Mouse (Mus musculus) left cerebral cortex, postnatal 14 days (tissue): ENCODE measurements at regions not wholly inside any gene's neighbourhood (a gene's known extent, or its start where the extent isn't known, plus 50 kb on each side); places are given as distances from the start of the nearest gene placed in this dataset.

Experiments used
- DNase-seq, 2 experiments: peaks; one replicate each; pipeline ENCODE4 v3.0.0; 2021 to 2022; ENCODE audit warnings: low spot score in 2 of 2, mixed read lengths in 1 of 2
- intact Hi-C: fragments of 180-260 bp; cut with DNase I; formaldehyde crosslinking; loops from one replicate; pipeline ENCODE4 v1.15.1; 2025

DNA sequence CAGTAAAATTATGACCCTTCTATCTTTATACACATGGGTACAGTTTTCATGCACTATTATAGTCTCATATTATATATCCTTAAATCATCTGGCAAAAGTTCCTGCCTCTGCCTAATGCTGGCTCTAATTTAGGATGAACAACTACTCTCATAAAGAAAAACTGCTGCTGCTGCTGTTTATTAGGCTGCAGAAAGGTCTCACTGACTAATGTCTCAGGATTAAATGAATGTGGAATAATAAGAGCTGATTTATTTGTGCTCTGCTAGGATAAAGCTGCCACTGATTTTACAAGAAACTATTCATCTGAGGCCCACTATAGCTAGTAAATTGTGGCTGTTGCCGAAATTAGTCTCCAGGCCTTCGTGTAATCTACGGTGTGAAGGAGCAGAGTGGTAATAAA lies 590.0 kb downstream of the Psat1 start:
- intact Hi-C loops, result no loop called here
- DNase-seq, result no peak

DNA sequence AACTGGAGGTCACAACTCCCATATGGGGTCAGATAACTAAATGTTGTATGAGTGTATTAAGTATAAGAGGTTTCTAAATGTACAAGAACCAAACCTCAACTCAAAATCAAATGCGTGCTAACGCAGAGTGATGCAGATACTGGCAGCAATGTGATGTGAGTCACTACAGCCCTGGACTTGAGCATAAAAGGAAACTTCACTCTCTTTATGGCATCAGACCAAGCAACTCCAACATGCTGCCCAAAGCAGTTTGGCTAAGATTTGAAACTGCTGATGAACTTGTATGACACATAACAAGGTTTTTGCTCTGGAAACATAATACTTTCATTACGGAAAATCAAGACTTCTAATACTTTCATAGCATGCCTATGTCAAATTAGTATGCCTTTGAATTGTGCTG lies 598.8 kb downstream of the Psat1 start:
- DNase-seq, result peak in 1 of 2 experiments; percentile 10
- intact Hi-C loops, result no loop called here

DNA sequence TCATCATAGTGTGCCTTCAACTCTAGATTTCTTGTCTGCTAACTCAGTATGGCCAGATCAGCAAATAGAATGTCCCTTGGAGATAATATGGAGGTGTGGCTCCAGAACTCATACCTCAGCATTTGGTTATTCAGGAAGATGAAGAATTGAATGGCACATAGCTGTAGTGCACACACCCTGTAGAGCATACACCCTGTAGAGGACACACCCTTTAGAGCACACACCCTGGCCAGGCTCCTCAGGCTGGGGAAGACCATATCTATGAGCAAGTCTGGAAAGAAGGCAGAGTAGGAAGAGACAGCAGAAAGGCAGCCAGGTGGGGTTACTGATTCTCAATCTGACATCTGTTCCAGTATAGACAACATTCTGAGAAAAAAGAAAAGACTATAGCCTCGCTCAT lies 604.9 kb downstream of the Psat1 start:
- intact Hi-C loops, result no loop called here
- DNase-seq, result no peak

DNA sequence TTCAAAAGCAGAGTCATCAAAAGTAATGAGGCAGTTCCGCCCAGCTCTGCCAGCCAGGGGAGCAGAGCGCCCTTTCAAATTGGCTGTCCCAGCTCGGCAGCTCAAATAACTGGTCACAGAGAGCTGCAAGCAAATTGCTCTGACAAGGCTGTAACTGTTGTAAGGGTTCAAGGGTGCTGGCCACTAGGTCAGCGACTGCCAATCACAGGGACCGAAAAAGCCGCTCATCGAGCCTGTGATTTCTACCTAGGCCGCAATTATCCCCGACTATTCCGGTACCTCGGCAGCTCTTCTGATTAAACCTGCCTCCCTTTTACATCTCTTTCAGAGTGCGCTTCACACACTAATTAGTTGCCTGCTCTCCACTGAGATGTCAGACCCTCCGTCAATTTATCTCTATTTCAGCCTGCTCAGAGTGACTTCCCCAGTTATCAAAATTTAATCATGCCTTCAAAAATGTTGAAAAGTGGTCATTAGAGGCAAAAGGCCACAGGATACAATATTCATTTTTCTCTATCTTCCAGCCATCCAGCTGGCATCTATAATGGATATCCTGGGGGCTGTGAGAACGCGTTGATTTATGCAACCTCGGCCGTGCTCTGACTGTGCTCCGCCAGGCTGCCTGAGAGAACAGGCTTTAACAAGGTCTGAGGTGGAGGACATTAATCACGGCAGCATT lies 606.7 kb downstream of the Psat1 start:
- peak in 1 of 2 experiments; percentile 3 for DNase-seq
- intact Hi-C loops, result no loop called here

DNA sequence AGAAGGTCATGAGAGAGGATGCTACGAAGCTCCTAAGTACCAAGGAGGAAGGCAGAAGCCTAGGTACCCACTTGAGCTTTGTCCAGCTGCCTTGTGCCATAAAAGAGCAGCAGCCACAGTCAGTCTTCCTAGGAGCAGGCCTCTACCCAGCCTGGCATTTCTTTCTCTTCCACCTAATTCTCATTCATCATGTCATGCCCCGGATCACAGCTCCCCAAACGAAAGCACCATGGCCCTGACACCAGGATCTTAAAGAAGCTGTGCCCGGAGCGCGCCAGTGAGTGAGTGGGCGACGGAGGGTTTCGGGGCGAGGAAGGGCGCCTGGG lies 607.2 kb downstream of the Psat1 start:
- intact Hi-C loops, result no loop called here
- DNase-seq, result peak in 1 of 2 experiments; percentile 8

DNA sequence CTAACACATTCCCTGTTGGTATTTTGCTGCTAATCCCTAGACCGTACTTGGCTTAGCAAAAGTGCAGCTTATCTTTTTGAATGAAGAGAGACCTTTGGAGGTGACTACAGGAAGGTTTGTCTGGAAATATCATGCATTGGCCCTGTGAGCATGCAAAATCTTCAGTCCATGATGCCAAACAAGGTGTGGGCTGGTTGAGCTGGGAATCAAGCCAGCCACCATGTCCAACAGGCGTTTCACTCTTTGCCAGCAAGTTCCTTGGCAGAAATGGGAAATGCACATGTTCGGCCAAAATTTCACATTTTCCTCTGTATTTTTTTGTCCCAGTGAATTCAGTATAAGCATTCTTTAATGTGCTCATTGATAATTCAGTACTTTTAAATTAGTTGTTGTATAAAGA lies 617.0 kb downstream of the Psat1 start:
- peak; percentile 3 to 9 for DNase-seq
- intact Hi-C loops, result no loop called here

DNA sequence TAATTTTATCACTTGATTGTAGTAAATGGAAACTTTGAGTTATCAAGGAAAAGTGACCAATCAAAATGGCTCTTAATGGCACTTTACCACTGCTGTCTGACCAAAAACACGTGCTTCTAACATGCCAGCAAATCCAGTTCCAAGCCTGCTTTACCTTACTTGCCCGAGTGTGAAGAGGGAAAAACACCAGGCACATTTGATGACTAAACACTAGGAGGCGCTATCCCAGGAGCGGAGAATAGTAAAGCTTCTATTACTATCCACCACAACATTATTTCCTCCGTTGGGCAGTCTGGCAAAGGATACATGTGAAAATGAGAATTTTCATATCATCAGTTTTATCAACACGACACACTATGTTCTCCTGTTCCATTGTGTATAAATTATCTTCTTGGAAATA lies 647.7 kb downstream of the Psat1 start:
- peak in 1 of 2 experiments; percentile 4 for DNase-seq

DNA sequence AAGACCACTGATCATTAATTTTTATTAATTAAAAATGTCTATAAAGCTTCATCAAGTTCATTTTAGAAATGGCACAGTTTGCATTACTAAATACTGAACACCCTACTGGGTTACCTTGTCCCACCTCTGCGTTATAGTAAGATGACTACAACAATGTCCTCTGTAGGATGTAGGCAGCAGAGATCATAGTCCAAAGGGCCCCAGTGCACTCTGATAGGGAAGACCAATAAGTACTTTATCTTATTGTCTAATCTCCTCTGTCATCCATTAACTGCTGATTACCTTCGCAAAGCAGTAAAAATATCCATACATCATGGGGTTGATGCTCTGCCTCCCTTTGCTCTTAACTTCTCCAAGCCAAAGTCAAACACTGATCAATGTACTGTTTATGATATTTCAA lies 662.1 kb downstream of the Psat1 start:
- intact Hi-C loops, result no loop called here
- no peak for DNase-seq

More for the DNA sequence above, 647.7 kb downstream of the Psat1 start:
- intact Hi-C loops, result no loop called here

DNA sequence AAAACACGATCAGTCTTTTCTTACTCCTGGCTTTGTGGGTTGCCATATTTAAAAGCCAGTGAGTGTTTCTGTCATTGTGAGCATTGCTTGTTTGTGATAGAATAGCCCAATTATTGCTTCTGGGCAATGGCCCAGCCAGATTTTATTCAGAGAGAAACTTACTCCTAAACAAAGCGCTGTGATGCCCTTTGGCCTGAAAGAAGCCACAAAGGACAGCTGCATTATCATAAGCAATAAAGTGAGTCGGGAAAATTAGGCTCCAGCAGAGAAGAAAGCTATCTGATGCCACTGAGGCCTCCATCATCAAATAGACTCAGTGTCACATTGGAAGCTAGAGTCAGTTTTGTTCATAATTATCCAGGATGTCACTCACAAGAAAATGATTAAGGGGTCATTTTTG lies 644.9 kb upstream of the Tle4 start:
- DNase-seq, result no peak
- intact Hi-C loops, result no loop called here

DNA sequence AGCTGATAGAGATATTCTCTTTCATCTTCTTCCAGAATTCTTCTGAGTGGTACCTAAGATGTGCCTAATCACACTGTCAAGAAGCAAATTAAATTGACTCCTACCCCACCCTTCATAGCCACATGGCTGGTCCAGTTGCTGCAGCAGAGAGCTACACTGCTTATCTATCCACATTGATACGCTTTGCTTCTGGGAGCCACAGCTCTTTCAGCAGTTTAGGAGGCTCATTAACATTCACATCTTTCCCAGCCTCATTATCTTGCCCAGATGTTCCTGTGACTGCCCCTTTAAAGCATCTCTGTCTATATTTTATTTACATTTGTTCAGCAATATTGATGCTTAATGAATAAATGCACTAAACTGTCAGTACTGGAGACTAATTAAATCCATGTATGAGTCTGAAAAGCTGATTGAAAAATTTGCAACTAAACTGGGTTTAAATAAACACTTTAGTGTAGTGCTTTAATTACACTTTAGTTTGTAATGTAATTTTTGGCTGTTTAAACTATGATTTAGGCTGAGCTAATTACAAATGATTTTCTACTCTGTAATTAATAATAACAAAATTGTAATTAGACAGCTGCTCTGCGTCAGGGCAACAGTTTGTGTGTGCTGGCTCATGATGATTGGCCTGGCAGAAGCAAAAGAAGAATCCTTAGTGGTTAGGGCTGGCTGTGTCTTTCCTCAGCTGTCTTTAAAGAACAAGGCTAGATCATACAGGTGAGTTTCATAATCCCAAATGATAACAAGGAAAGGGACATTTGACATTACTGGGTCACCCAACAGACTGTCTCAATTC lies 632.5 kb upstream of the Tle4 start:
- no peak for DNase-seq
- intact Hi-C loops, result no loop called here

DNA sequence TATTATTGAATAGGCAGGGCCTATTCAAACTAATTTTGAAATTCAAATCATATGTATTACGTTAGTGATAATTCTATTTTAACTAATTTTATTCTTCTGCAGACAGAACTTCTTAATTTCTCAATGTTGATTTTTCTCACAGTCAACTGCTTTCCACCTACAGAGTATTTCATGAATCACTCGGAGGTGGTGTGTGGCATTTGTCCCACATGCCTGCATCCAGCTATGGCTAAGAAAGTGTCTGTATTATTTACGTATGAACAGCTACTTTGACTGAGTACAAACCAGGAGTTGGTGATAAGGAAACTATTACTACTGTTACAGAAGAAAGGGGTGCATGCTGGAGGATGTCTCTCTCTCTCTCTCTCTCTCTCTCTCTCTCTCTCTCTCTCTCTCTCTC lies 619.5 kb upstream of the Tle4 start:
- intact Hi-C loops, result no loop called here
- DNase-seq, result no peak

DNA sequence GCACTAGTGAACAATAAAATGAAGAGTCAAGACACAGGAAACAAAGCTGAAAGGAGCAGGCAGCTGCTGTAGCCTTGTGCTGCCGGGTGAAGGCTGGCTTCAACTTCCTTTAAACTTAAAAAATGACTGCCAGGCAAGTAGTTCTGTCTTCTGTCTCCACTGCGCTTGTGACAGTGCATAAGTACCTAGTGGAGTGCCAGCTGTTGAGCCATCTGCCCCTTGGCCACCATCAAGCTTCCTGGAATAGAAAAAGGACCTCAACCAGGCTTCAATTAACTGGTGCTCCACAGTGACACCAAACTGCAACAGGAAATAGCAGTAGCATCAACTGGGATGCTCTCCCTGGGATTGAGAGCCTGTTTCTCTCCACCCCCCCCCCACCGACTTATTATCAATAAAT lies 616.8 kb upstream of the Tle4 start:
- no peak for DNase-seq

DNA sequence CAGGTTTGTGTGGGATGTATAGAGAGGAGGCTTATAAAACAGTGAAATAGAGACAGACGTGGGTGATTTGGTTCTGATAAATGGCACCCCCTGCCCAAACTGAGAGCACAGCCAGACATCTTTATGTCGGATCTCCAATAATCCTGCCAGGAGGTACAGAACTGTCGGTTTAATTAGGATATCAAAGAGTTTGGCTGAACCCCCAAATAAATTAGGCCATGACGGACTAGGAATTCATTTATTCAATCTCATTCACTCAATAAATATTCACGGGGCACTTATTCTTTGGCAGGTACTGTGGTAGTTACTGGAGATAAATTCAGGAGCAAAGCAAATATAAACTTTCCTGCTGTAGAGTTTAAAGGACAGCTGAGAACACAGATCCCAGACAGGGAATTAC lies 615.0 kb upstream of the Tle4 start:
- intact Hi-C loops, result no loop called here
- DNase-seq, result no peak

More for the DNA sequence above, 616.8 kb upstream of the Tle4 start:
- intact Hi-C loops, result no loop called here

DNA sequence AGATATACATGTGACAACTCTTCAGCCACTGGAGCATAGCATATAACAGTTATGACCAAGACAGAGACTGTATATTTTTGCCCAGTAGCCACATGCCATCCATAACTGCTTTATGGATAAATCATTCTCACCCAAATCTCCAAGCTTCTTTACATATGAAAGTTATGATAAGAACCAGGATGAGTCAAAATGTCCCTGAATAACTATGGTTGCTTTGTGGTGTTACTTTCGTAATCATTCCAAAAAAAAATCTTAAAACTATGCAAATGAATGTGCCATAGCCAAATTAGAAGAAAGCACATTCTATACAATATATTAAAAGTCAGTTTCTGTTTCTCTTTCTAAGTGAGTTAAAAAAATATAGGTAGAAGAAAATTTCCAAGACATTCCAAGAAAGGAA lies 605.2 kb upstream of the Tle4 start:
- intact Hi-C loops, result no loop called here
- DNase-seq, result no peak

DNA sequence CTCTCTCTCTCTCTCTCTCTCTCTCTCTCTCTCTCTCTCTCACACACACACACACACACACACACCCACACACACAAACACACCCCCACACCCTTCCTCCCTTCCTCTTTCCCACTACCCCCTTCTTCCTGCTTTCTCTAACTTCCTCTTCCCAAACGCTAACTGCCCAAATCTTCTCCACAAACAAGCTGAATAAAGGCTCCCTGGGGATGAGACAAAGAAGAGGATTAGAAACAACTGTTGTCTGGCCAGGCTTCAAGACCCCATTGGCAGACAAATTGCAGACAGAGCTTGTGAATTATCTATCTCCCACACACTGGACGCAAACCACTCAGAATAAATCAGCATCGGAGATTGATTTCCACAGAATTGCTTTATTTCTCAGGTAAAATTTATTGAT lies 603.4 kb upstream of the Tle4 start:
- intact Hi-C loops, result no loop called here
- DNase-seq, result no peak

DNA sequence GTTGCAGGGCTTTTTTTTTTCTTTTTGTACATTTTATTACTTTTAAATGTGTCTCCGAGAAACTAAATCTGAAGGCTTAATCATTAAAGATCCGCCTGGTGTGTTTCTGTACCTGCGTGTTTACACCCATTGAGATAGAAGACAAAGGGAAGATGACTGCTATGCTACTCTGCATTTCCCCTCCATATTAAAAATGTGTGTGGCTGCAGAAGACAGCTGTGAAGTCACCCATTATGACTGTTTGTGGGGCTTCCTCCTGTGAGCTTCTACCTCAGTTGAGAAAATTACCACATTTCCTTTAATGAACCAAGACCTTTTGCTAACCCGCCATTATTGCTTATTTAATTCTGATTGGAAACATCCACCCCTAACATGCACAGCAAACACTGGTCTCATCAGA lies 602.9 kb upstream of the Tle4 start:
- intact Hi-C loops, result no loop called here

DNA sequence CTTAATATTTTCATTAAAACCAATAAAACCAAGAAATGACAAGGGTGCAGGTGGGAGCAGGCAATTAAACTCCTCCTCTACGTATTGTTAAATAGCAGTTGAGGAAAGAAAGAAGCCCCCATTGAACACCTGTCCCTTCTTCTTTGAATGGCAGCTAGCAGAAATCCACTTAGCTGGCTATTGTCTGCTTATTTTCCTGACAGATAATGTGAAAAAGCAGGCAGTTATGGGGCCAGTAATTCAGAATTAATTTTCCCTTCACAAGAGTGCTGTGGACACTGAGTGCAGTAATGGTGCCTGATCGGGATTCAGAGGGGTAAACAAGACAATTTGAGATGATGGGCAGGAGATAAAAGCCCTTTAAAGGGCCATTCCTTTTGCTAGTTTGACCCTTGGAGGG lies 602.5 kb upstream of the Tle4 start:
- DNase-seq, result no peak
- intact Hi-C loops, result no loop called here

More for the DNA sequence above, 602.9 kb upstream of the Tle4 start:
- no peak for DNase-seq

DNA sequence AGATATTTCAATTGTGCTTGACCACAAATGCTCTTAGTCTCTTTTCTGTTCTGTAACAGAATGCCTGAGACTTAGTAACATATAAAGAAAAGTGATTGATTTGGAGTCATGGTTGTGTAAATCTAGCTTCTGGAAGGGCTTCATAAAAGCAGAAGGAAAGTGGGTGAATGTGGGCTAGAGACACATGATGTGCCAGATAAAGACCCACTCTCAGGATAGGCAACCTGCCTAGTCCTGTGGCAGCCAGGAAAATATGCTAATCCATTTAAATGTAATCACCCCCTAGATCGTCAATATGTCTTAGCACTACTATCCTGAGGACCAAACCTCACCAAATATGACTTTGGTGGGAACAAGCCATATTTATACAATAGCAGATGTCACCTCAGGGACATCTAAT lies 601.8 kb upstream of the Tle4 start:
- intact Hi-C loops, result no loop called here
- DNase-seq, result no peak

DNA sequence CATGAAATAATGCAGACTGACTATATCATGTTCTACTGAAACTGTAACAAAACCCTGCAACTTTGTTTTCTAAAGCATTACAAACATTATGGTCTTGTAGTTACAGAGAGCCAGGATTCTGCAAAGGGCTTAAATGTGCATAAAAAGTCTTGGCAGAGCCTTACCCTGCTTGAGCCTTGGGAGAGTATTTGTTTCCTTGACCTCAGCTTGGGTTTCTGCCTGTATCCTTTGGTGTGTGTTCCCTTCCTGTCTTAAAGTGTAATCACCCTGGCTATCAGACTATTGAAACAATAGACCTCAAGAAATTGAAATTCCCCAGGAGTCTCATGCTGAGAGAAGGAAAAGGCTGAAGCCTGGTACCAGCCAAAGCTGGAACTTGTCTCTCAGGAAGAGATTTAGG lies 577.4 kb upstream of the Tle4 start:
- no peak for DNase-seq
- intact Hi-C loops, result no loop called here

DNA sequence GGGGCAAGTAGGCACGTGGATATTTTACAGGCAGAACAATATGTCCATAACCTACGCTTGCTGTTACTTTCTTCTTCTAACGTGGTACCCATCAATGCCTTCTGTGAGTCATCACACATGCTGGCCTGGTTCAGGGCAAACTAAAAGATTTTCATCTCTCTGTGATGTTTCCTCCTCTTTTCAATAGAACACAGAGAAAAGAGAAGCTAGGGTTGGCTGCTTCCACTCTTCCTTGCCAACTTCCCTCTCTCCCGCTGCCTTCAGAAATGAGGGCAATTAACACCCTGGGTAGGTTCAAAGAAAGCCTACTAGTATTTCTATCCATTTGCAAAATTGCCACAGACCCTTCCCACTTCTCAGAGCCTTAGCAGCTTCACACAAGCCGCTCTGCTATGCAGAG lies 575.5 kb upstream of the Tle4 start:
- DNase-seq, result peak in 1 of 2 experiments; percentile 6
- intact Hi-C loops, result no loop called here

DNA sequence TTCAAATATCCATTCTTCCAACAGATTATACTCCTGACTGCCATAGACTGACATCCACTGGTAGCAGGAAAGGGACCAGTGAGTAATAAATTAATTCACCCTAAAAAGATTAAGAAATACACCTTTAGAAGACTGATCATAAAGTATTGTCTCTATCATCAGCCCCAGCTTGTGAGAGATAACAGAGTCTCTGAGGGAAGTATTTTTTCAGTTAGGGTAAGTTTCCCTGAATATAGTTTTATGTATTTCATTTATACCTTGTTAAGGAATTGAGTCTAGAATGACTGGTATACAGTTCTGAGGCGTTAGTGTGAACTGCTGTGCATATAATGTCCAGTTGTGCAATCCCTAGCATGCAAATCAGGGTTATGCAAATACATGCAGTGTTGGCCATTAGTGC lies 569.3 kb upstream of the Tle4 start:
- no peak for DNase-seq
- intact Hi-C loops, result no loop called here
